Mouse (Mus musculus): ENCODE measurements at regions not wholly inside any gene's neighbourhood (a gene's known extent, or its start where the extent isn't known, plus 50 kb on each side); places are given as distances from the start of the nearest gene placed in this dataset.

- WGBS, result 77% methylated on average over 3 of the region's 3 CpGs
- no peak for DNase-seq (ENCODE audit: low spot score)
- Histone ChIP-seq H3K4me3 (no peak overlapping the region), H3K9me3 (no peaks in the 10 kb centered on the region), H3K27ac (replicated peaks) (no peak overlapping the region), H3K36me3 (replicated peaks) (no peaks in the 10 kb centered on the region), H3K4me1 (no peaks in the 10 kb centered on the region), H3K27me3 (replicated peaks; ENCODE audit: low read depth, poor library complexity, severe bottlenecking) (no peaks in the 10 kb centered on the region)
Observed at GRCm38 (mm10) chr1:57579086-57579485, 172.2 kb upstream of the Tyw5 start.

GRCm38 (mm10) chr1:57593707-57594589 is 180.0 kb upstream of the Spats2l start:
- H3K36me3 ChIP-seq (replicated peaks), result no peaks in the 10 kb centered on the region
- no peak overlapping the region for H3K4me3 ChIP-seq
- H3K9me3 ChIP-seq, result peaks cover 5% of the 10 kb centered on the region
- H3K4me1 ChIP-seq, result peaks cover 6% of the 10 kb centered on the region; the same call in 1 of the 2 replicates
- H3K27ac ChIP-seq (replicated peaks), result no peak overlapping the region
- WGBS, result 87% methylated on average over 7 of the region's 7 CpGs
- no peak for DNase-seq (ENCODE audit: low spot score)
- H3K27me3 ChIP-seq (replicated peaks; ENCODE audit: low read depth, poor library complexity, severe bottlenecking), result no peaks in the 10 kb centered on the region

- no peak for DNase-seq (ENCODE audit: low spot score)
- 72% methylated on average over 5 of the region's 5 CpGs for WGBS
- H3K4me1 ChIP-seq, result peaks cover 6% of the 10 kb centered on the region; the same call in 1 of the 2 replicates
- no peaks in the 10 kb centered on the region for H3K9me3 ChIP-seq
- no peak overlapping the region for H3K4me3 ChIP-seq
- no peaks in the 10 kb centered on the region for H3K36me3 ChIP-seq (replicated peaks)
- no peak overlapping the region for H3K27ac ChIP-seq (replicated peaks)
- no peaks in the 10 kb centered on the region for H3K27me3 ChIP-seq (replicated peaks; ENCODE audit: low read depth, poor library complexity, severe bottlenecking)
Observed at GRCm38 (mm10) chr1:57594815-57595214, 179.1 kb upstream of the Spats2l start.

DNA sequence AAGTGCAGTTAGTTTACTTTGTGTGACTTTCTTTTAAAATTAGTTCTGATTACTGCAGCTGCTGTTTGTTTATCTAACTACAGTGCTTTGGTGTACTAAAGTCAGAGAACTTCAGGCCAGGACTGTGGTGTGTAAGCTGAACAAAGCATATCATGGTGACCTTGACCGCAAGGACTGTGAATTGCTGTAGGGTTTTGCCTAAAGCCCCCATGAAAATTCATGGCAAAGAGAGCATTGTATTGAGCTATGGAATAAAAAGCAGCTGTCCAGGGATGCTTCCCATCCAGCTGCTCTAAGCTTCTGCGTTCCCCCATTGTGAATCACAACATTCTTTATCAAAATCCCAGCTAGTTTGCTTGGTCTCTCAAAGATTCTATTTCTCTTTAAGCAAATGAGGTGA is 173.0 kb upstream of the Spats2l start:
- Histone ChIP-seq H3K9me3 (no peaks in the 10 kb centered on the region), H3K27me3 (replicated peaks; ENCODE audit: low read depth, poor library complexity, severe bottlenecking) (no peaks in the 10 kb centered on the region), H3K4me1 (0 out of 2 replicates have a peak, but pooled peaks cover under 1% of the 10 kb centered on the region), H3K27ac (replicated peaks) (no peak overlapping the region), H3K4me3 (no peak overlapping the region), H3K36me3 (replicated peaks) (no peaks in the 10 kb centered on the region)
- no peak for DNase-seq (ENCODE audit: low spot score)
- 82% methylated on average over 2 of the region's 2 CpGs for WGBS

GRCm38 (mm10) chr1:57605525-57605924 is 168.4 kb upstream of the Spats2l start:
- Histone ChIP-seq H3K27me3 (replicated peaks; ENCODE audit: low read depth, poor library complexity, severe bottlenecking) (no peaks in the 10 kb centered on the region), H3K4me1 (peaks cover 20% of the 10 kb centered on the region), H3K36me3 (replicated peaks) (no peaks in the 10 kb centered on the region), H3K27ac (replicated peaks) (no peak overlapping the region), H3K9me3 (no peaks in the 10 kb centered on the region), H3K4me3 (no peak overlapping the region)
- 80% methylated on average over 1 of the region's 1 CpGs for WGBS
- DNase-seq (ENCODE audit: low spot score), result no peak

- DNase-seq (ENCODE audit: low spot score), result no peak
- WGBS, result 64% methylated on average over 4 of the region's 4 CpGs
- H3K4me3 ChIP-seq, result no peak overlapping the region
- no peaks in the 10 kb centered on the region for H3K27me3 ChIP-seq (replicated peaks; ENCODE audit: low read depth, poor library complexity, severe bottlenecking)
- no peak overlapping the region for H3K27ac ChIP-seq (replicated peaks)
- no peaks in the 10 kb centered on the region for H3K36me3 ChIP-seq (replicated peaks)
- peaks cover 20% of the 10 kb centered on the region for H3K4me1 ChIP-seq
- H3K9me3 ChIP-seq, result no peaks in the 10 kb centered on the region
Observed at GRCm38 (mm10) chr1:57606060-57606683, 167.8 kb upstream of the Spats2l start.

DNA sequence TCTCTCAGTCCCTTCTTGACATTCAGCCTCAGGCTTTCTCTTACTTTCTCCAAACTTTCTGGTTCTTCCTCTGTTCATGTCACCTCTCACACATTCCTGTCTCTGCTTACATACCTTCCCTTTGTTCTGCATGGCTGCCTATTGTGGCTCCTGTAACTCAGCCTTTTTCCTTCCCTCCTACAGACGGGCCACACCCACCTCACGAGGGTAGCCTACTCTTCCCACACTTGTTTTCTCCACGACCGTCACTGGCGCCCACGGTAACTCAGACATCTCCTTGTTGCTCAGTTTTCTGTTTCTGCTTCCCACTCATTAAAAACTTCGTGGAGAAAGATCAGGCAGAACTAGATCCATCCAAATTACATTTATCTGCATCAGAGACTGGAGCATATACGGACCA is 166.9 kb upstream of the Spats2l start:
- Histone ChIP-seq H3K27me3 (replicated peaks; ENCODE audit: low read depth, poor library complexity, severe bottlenecking) (no peaks in the 10 kb centered on the region), H3K4me1 (peaks cover 20% of the 10 kb centered on the region), H3K9me3 (no peaks in the 10 kb centered on the region), H3K27ac (replicated peaks) (no peak overlapping the region), H3K4me3 (no peak overlapping the region), H3K36me3 (replicated peaks) (no peaks in the 10 kb centered on the region)
- 67% methylated on average over 8 of the region's 8 CpGs for WGBS
- DNase-seq (ENCODE audit: low spot score), result no peak

- WGBS, result 37% methylated on average over 12 of the region's 12 CpGs
- no peaks in the 10 kb centered on the region for H3K27me3 ChIP-seq (replicated peaks; ENCODE audit: low read depth, poor library complexity, severe bottlenecking)
- no peak overlapping the region for H3K4me3 ChIP-seq
- H3K4me1 ChIP-seq, result peaks cover 26% of the 10 kb centered on the region
- H3K9me3 ChIP-seq, result no peaks in the 10 kb centered on the region
- no peak overlapping the region for H3K27ac ChIP-seq (replicated peaks)
- DNase-seq (ENCODE audit: low spot score), result peak; percentile 23
- no peaks in the 10 kb centered on the region for H3K36me3 ChIP-seq (replicated peaks)
Observed at GRCm38 (mm10) chr1:57607626-57608422, 166.1 kb upstream of the Spats2l start.

- H3K4me1 ChIP-seq, result peaks cover 32% of the 10 kb centered on the region
- no peak for DNase-seq (ENCODE audit: low spot score)
- no peaks in the 10 kb centered on the region for H3K27me3 ChIP-seq (replicated peaks; ENCODE audit: low read depth, poor library complexity, severe bottlenecking)
- no peak overlapping the region for H3K4me3 ChIP-seq
- H3K27ac ChIP-seq (replicated peaks), result no peak overlapping the region
- no peaks in the 10 kb centered on the region for H3K9me3 ChIP-seq
- WGBS, result 22% methylated on average over 2 of the region's 2 CpGs
- H3K36me3 ChIP-seq (replicated peaks), result no peaks in the 10 kb centered on the region
Observed at GRCm38 (mm10) chr1:57608423-57608679, 165.6 kb upstream of the Spats2l start.

DNA sequence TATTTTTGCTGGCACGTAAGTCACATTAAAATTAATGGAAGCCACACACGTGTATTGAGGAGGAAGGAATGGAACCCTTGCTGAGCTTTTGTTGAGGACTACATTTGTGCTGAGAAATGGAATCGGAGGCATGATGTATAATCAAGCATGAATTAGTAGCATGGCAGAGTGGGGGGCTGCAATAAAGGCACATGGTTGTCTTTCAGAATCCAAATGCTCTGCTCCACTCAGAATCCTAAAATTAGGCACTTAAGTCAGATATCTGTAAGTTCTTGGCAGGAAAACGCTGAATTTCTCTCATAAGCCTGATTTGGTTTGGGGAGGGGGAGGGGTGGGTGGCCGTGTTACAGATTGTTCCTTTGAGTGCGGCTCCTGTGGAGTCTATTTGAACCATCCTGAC is 164.7 kb upstream of the Spats2l start:
- H3K9me3 ChIP-seq, result no peaks in the 10 kb centered on the region
- no peak overlapping the region for H3K4me3 ChIP-seq
- no peak for DNase-seq (ENCODE audit: low spot score)
- 36% methylated on average over 6 of the region's 6 CpGs for WGBS
- H3K27ac ChIP-seq (replicated peaks), result no peak overlapping the region
- H3K27me3 ChIP-seq (replicated peaks; ENCODE audit: low read depth, poor library complexity, severe bottlenecking), result no peaks in the 10 kb centered on the region
- no peaks in the 10 kb centered on the region for H3K36me3 ChIP-seq (replicated peaks)
- peaks cover 34% of the 10 kb centered on the region for H3K4me1 ChIP-seq

DNA sequence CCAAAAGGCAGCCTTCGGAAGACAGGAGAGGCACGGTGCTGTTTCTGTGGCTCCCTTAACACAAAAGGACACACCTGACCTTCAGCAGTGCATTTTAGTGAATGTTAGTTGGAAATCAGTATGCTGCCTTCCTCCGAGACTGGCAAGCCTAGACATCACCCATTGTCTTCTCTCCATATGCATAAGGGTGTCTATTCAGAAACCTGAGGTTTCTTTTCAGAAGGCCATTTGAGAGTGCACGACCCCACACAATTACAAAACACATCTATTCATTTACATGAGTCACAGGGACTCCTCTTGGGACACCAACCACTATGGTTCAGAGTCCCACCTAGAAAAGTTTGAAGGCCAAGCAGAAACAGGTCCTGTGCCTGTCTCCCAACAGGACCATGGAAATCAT is 161.8 kb upstream of the Spats2l start:
- Histone ChIP-seq H3K4me1 (peaks cover 29% of the 10 kb centered on the region), H3K9me3 (0 out of 2 replicates have a peak, but pooled peaks cover 1% of the 10 kb centered on the region), H3K4me3 (no peak overlapping the region), H3K27ac (replicated peaks) (no peak overlapping the region), H3K36me3 (replicated peaks) (no peaks in the 10 kb centered on the region), H3K27me3 (replicated peaks; ENCODE audit: low read depth, poor library complexity, severe bottlenecking) (no peaks in the 10 kb centered on the region)
- 75% methylated on average over 4 of the region's 4 CpGs for WGBS
- DNase-seq (ENCODE audit: low spot score), result no peak

GRCm38 (mm10) chr1:57612931-57613804 is 160.8 kb upstream of the Spats2l start:
- Histone ChIP-seq H3K27ac (replicated peaks) (no peak overlapping the region), H3K4me3 (peak overlapping the region; percentile 39), H3K36me3 (replicated peaks) (no peaks in the 10 kb centered on the region), H3K4me1 (peaks cover 27% of the 10 kb centered on the region), H3K9me3 (0 out of 2 replicates have a peak, but pooled peaks cover 1% of the 10 kb centered on the region), H3K27me3 (replicated peaks; ENCODE audit: low read depth, poor library complexity, severe bottlenecking) (no peaks in the 10 kb centered on the region)
- DNase-seq (ENCODE audit: low spot score), result peak; percentile 11
- WGBS, result 19% methylated on average over 17 of the region's 17 CpGs
